Mouse (Mus musculus): ENCODE results near the gene Methig1.

DNA sequence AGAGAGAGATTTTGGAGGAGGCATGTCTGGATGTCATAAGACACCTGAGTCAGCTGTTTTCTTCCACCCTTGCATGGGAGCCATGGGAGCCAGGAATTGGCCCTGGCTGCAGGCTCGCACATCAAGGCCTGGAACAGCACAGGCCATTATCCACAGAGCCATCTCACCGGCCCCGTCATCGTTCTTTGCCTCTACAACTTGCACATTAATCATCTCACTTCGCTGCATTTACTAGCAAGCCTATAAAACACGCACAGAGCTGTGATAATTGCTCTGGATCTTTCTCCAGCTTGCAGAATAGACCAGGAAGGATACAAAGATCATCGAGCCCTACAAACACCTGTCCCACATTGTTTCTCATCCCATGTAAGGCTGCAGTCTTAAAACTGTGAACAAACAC is 22.2 kb upstream of the Methig1 start:
- TF ChIP-seq CTCF (IDR thresholded peaks at IDR 0.05; ENCODE audit: extremely low read depth, insufficient read length, insufficient replicate concordance, low read depth, low read length) (no peak), POLR2A (IDR thresholded peaks at IDR 0.05; ENCODE audit: low read depth, low read length) (no peak)
